Mouse (Mus musculus) limb, embryonic 12.5 days (tissue): ENCODE data around the gene Rnf145. TPM values are rescaled to one million over a fixed set of nuclear protein-coding genes. Genes with fewer than 3 reads are reported as not detected.
A peak's percentile ranks its signal among the peaks of the same experiment; 100 is the strongest.

Experiments
- ATAC-seq: fragments of 200-750 bp; cut with Nextera tagmentation; 2 replicates; pipeline ENCODE4 v1.8.0; 2017; ENCODE audit warnings: low read depth, moderate TSS enrichment; ENCODE audit not compliant: insufficient number of reproducible peaks, insufficient read depth, low FRiP score, low TSS enrichment
- H3K27ac ChIP-seq: fragments of 300-500 bp; sonication (generic); 2 replicates; pipeline ENCODE4 v1.5.1; 2016; ENCODE audit warnings: mild to moderate bottlenecking, moderate library complexity
- H3K27me3 ChIP-seq: fragments of 300-500 bp; sonication (generic); 2 replicates; pipeline ENCODE4 v1.6.1; 2016; ENCODE audit warnings: mild to moderate bottlenecking, moderate library complexity
- H3K36me3 ChIP-seq: fragments of 300-500 bp; sonication (generic); 2 replicates; pipeline ENCODE4 v1.6.1; 2016; ENCODE audit warnings: mild to moderate bottlenecking, moderate library complexity
- H3K4me1 ChIP-seq: fragments of 300-500 bp; sonication (generic); replicated peaks from 2 replicates; pipeline ENCODE4 v1.6.1; 2016
- H3K4me2 ChIP-seq: fragments of 300-500 bp; sonication (generic); 2 replicates; pipeline ENCODE4 v1.6.1; 2016; ENCODE audit warnings: mild to moderate bottlenecking, moderate library complexity
- H3K4me3 ChIP-seq: fragments of 300-500 bp; sonication (generic); replicated peaks from 2 replicates; pipeline ENCODE4 v1.5.1; 2016; ENCODE audit warnings: mild to moderate bottlenecking
- H3K9ac ChIP-seq: fragments of 300-500 bp; sonication (generic); replicated peaks from 2 replicates; pipeline ENCODE4 v1.6.1; 2016; ENCODE audit warnings: mild to moderate bottlenecking, moderate library complexity
- H3K9me3 ChIP-seq: fragments of 300-500 bp; sonication (generic); 2 replicates; pipeline ENCODE4 v1.6.1; 2016; ENCODE audit warnings: mild to moderate bottlenecking, moderate library complexity
- WGBS: fragments of 180-500 bp; shearing (Covaris S2); methylation state at CpG from one replicate; pipeline ENCODE4 v1.1.7; 2016; 5-methylcytosine and 5-hydroxymethylcytosine counted together
- microRNA-seq: library from miRNA; unstranded; fragments of <30 nt; microRNA quantifications from one replicate; pipeline ENCODE4, GENCODE M21; 2017
- polyA plus RNA-seq: library from polyadenylated mRNA; unstranded; fragments of >200 nt; fragmentation: Nextera tagmentation; extraction: Ambion mirVana; gene quantifications from 2 replicates; pipeline ENCODE4 v1.2.1, GENCODE M21; 2016

The Rnf145 gene
- polyA plus RNA-seq, 1 experiment from 2014 or later, result 91.5 TPM

DNA sequence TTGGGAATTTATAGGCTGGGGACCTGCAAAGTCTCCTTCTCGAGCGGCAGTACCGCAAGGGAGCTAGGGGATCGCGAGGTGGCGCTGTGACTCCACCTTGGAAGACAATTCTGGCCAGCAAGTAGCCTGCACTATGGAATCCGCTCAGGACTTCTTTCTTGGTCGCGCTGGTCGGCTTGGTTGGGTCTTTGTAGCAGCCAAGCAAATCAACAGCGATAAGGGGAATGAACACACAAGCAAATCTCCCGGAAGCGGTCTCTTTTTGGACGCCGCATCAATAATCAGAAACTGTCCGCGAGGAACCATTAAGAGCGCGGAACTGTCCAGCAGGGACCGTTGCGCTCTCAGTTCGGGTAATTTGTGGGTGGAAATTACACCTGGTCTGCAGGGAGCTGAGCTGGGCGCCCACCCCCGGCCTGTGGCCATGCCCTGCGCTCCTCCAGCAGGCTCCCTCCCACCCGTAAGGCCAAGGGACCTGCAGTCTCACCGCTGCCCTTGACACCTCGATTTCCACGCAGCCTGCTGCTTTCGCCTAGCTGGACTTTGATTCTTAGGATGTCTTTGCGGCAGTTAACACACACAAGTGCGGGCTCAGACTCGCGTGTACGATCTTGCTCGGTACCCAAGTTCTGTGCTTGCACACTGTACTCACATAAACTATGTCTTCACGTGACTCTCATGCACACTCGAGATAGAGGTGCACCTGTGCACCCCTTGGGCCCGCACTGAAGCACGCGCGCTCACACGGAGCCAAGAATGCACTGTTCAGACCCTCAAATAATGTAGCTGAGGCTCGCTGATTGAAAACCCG lies 92.4 kb downstream of the Rnf145 start:
- peak overlapping the region; percentile 69 for H3K27ac ChIP-seq
- H3K27me3 ChIP-seq, result peaks cover 53% of the 10 kb centered on the region
- H3K36me3 ChIP-seq, result no peaks in the 10 kb centered on the region
- peak overlapping the region; percentile 84 for H3K4me2 ChIP-seq
- H3K9ac ChIP-seq, result peak overlapping the region; percentile 51
- H3K4me1 ChIP-seq, result peaks cover 40% of the 10 kb centered on the region
- no peaks in the 10 kb centered on the region for H3K9me3 ChIP-seq
- peak overlapping the region; percentile 40 for H3K4me3 ChIP-seq
- under 1% methylated on average over 45 of the region's 45 CpGs for WGBS
- peak; percentile 52; the same call in 1 of the 2 replicates for ATAC-seq

DNA sequence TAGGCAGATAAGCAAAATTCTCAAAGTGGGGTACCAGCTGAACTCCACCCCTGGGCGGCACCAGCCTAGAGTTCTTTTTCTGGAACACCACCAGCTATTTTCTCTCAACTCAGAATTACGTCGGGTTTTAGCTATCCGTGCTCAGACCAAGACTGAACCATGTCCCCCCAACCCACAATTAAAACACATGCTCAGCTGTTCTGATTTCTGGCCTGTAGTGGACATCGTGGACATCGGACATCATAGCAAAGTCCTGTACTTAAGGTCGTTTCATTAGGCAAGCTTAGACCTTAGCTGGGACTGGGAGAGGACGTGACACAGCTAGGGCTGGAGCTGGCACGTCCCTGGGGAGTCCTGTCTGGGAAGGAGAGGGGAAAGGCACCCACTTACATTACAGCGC lies 93.4 kb downstream of the Rnf145 start:
- no peaks in the 10 kb centered on the region for H3K36me3 ChIP-seq
- 6% methylated on average over 10 of the region's 10 CpGs for WGBS
- H3K27me3 ChIP-seq, result peaks cover 61% of the 10 kb centered on the region
- no peaks in the 10 kb centered on the region for H3K9me3 ChIP-seq
- no peak overlapping the region for H3K4me3 ChIP-seq
- H3K9ac ChIP-seq, result no peak overlapping the region
- peak overlapping the region; percentile 84 for H3K4me2 ChIP-seq
- peaks cover 46% of the 10 kb centered on the region for H3K4me1 ChIP-seq
- ATAC-seq, result no peak
- H3K27ac ChIP-seq, result no peak overlapping the region

DNA sequence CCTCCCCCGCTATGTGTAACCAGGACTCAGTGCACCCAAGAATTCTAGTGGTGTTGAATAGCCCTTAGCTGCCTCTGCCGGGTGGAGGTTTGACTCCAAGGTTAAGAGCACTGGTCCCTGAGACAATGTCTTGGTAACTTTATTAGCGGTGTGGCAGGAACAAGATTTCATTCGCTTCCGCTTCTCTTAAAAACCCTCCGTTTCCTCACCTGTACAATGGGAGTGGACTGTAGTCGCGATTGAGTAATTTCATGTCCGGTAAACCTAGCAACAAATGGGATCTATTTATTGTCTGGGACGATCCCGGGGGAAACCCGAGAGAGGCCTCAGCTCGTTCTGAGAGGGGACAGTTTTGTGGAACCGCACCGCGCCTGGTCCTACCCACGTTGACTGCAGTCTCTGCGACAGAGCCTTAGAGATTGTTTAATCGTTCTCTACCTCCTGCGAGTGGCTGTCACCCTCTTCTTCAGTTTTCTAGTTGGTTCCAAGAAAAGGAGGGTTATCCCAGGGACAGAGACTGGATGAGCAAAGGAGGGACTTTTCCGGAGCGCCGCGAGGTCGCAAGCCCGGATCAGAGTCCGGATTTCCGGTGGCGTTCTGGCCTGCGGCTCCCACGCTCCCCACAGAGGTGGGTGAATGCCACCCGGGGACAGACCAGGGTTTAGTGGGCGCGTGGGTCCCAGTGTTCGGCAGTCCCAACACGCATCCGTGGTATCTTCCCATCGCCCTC lies 94.1 kb downstream of the Rnf145 start:
- Histone ChIP-seq H3K9ac (peak overlapping the region; percentile 45), H3K27me3 (peaks cover 61% of the 10 kb centered on the region), H3K4me2 (peak overlapping the region; percentile 84), H3K4me1 (peaks cover 46% of the 10 kb centered on the region), H3K36me3 (no peaks in the 10 kb centered on the region), H3K4me3 (peak overlapping the region; percentile 36), H3K27ac (no peak overlapping the region), H3K9me3 (no peaks in the 10 kb centered on the region)
- ATAC-seq, result no peak
- WGBS, result 2% methylated on average over 38 of the region's 38 CpGs

DNA sequence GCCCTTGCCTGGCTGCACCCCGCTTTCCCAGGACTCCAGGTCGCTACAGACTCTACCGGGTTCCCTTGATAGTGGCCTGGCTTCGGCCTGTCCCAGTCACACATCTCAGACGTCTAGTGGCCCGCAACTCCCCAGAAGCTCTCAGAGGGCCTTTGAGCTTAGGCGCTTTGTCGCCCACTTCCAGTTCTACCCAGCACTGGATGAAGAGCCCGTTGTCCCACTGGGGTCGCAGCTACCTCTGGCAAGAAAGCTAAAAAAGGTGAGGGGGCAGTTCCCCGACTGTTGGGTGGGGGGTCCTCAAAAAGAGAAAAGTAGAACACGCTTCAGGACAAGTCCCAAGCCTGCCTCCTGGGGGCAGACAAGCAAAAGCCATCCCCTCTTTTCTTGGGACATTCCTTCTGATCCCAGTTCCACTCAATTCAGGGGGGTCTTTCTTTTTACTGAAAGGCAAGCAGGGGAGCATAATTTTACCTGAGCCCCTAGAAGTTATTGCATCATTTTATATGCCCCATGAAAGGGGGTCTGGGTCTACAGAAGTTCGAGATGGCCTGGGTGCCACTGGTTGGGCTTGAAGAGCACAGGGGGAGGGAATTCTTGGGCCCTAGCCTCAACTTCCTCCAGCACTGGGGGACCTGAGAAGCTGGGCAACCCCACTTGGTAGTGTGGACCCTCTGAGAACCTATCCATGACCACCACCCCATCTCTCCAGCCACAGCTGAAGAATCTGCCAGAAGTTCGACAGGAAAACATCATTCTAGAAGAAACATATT lies 94.8 kb downstream of the Rnf145 start:
- ATAC-seq, result no peak
- H3K27ac ChIP-seq, result no peak overlapping the region
- H3K4me1 ChIP-seq, result peaks cover 46% of the 10 kb centered on the region
- H3K9ac ChIP-seq, result peak overlapping the region; percentile 45
- 4% methylated on average over 14 of the region's 14 CpGs for WGBS
- H3K9me3 ChIP-seq, result no peaks in the 10 kb centered on the region
- H3K27me3 ChIP-seq, result peaks cover 54% of the 10 kb centered on the region
- peak overlapping the region; percentile 36 for H3K4me3 ChIP-seq
- peak overlapping the region; percentile 84 for H3K4me2 ChIP-seq
- no peaks in the 10 kb centered on the region for H3K36me3 ChIP-seq

Small RNA genes within 50 kb of the gene (microRNA-seq; reads per million reads assigned to microRNA genes)
- gene Gm22121, result not detected

Other genes with a start within 250 kb of the Rnf145 start
- 0.12 TPM in 1 of 2 replicates, not detected in the other for gene Il12b, start 118.9 kb upstream of the Rnf145 start, polyA plus RNA-seq
- 73.3 and 76.3 TPM in 2 replicates for gene Ublcp1, start 48.5 kb upstream of the Rnf145 start, polyA plus RNA-seq
- 93.3 and 95.7 TPM in 2 replicates for gene Ebf1, start 98.4 kb downstream of the Rnf145 start, polyA plus RNA-seq